Mouse (Mus musculus) stomach, postnatal 0 days (tissue): ENCODE data around the gene Dusp12. TPM values are rescaled to one million over a fixed set of nuclear protein-coding genes. Genes with fewer than 3 reads are reported as not detected.

Experiments used
- ATAC-seq: fragments of 200-750 bp; cut with Nextera tagmentation; 2 replicates; pipeline ENCODE4 v1.8.0; 2017; ENCODE audit not compliant: low FRiP score, low TSS enrichment
- DNase-seq: peaks from one replicate; pipeline ENCODE4 v3.0.0-alpha.2; 2016; ENCODE audit warnings: low spot score
- H3K27ac ChIP-seq: fragments of 300-500 bp; sonication (generic); replicated peaks from 2 replicates; pipeline ENCODE4 v1.5.1; 2014; ENCODE audit warnings: mild to moderate bottlenecking, control low read depth
- H3K27me3 ChIP-seq: fragments of 300-500 bp; sonication (generic); 2 replicates; pipeline ENCODE4 v1.6.1; 2014; ENCODE audit warnings: low read length; ENCODE audit not compliant: control insufficient read depth, insufficient read depth
- H3K36me3 ChIP-seq: fragments of 300-500 bp; sonication (generic); 2 replicates; pipeline ENCODE4 v1.6.1; 2014; ENCODE audit warnings: low read length, mixed read lengths; ENCODE audit not compliant: control insufficient read depth, insufficient read depth
- H3K4me1 ChIP-seq: fragments of 300-500 bp; sonication (generic); replicated peaks from 2 replicates; pipeline ENCODE4 v1.6.1; 2014; ENCODE audit warnings: antibody characterized with exemption; ENCODE audit not compliant: control insufficient read depth, insufficient read depth
- H3K4me2 ChIP-seq: fragments of 300-500 bp; sonication (generic); replicated peaks from 2 replicates; pipeline ENCODE4 v1.6.1; 2014; ENCODE audit warnings: low read depth, mild to moderate bottlenecking, control low read depth, moderate library complexity
- H3K4me3 ChIP-seq: fragments of 300-500 bp; sonication (generic); 2 replicates; pipeline ENCODE4 v1.5.1; 2014; ENCODE audit warnings: low read depth, low read length, control low read depth
- H3K9ac ChIP-seq: fragments of 300-500 bp; sonication (generic); 2 replicates; pipeline ENCODE4 v1.6.1; 2014; ENCODE audit warnings: mild to moderate bottlenecking, low read length, control low read depth, mixed read lengths
- H3K9me3 ChIP-seq: fragments of 300-500 bp; sonication (generic); 2 replicates; pipeline ENCODE4 v1.6.1; 2016; ENCODE audit warnings: low read length; ENCODE audit not compliant: control insufficient read depth
- CTCF ChIP-seq: IDR thresholded peaks from 2 replicates; pipeline ENCODE4 v1.5.1; 2016; ENCODE audit warnings: antibody characterized with exemption, low read depth, mild to moderate bottlenecking, moderate library complexity
- EP300 ChIP-seq: optimal IDR thresholded peaks from 2 replicates; pipeline ENCODE3; 2016; ENCODE audit warnings: antibody characterized with exemption
- WGBS: fragments of 180-500 bp; shearing (Covaris S2); extraction: QIAGEN DNeasy Blood & Tissue Kit; methylation state at CpG from one replicate; pipeline ENCODE4 v1.1.7; 2014; 5-methylcytosine and 5-hydroxymethylcytosine counted together
- polyA plus RNA-seq: library from polyadenylated mRNA; unstranded; fragments of >200 nt; fragmentation: Nextera tagmentation; extraction: Ambion mirVana; gene quantifications from 2 replicates; pipeline ENCODE4 v1.2.1, GENCODE M21; 2015

Dusp12 gene
- polyA plus RNA-seq, 1 experiment from 2014 or later: 23.9 TPM

DNA sequence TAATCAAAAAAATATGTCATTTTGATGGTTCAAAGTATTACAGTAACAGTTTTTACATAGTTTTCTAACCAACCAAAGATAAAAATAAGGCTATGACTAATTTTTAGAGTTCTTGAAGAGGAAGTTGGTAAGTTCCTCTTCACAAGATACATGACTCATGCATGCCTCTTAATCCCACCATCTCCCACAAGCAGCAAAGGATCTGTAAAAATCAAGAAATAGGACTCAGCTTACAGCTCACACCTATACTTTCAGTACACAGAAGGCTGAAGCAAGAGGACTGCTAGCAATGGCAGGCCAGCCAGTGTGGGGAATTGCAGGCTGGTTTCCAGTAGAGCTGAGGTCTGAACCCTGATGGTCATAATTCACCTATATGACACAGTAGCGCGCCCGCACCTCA lies 31.7 kb downstream of the Dusp12 start:
- ATAC-seq: no peak
- H3K4me3 ChIP-seq: no peak overlapping the region
- WGBS: 85% methylated on average over 3 of the region's 3 CpGs
- H3K27ac ChIP-seq: no peak overlapping the region
- H3K4me1 ChIP-seq: no peaks in the 10 kb centered on the region
- H3K9ac ChIP-seq: no peak overlapping the region
- TF ChIP-seq CTCF (no peak), EP300 (no peak)
- H3K9me3 ChIP-seq: no peaks in the 10 kb centered on the region
- DNase-seq: no peak
- no peaks in the 10 kb centered on the region for H3K27me3 ChIP-seq
- H3K36me3 ChIP-seq: no peaks in the 10 kb centered on the region
- no peak overlapping the region for H3K4me2 ChIP-seq

GRCm38 (mm10) chr1:170850637-170851624 lies 34.4 kb downstream of the Dusp12 start:
- Histone ChIP-seq H3K9ac (no peak overlapping the region), H3K27ac (no peak overlapping the region), H3K27me3 (no peaks in the 10 kb centered on the region), H3K36me3 (peaks cover 4% of the 10 kb centered on the region; the same call in 1 of the 2 replicates), H3K4me2 (no peak overlapping the region), H3K9me3 (no peaks in the 10 kb centered on the region), H3K4me3 (no peak overlapping the region), H3K4me1 (no peaks in the 10 kb centered on the region)
- WGBS: 82% methylated on average over 23 of the region's 23 CpGs
- no peak for TF ChIP-seq CTCF
- no peak for TF ChIP-seq EP300
- DNase-seq (no peak), ATAC-seq (no peak)

GRCm38 (mm10) chr1:170850007-170850406 lies 35.3 kb downstream of the Dusp12 start:
- Histone ChIP-seq H3K9me3 (no peaks in the 10 kb centered on the region), H3K4me1 (no peaks in the 10 kb centered on the region), H3K4me3 (no peak overlapping the region), H3K36me3 (peaks cover 4% of the 10 kb centered on the region; the same call in 1 of the 2 replicates), H3K27ac (no peak overlapping the region), H3K9ac (no peak overlapping the region), H3K4me2 (no peak overlapping the region), H3K27me3 (no peaks in the 10 kb centered on the region)
- 83% methylated on average over 2 of the region's 2 CpGs for WGBS
- ATAC-seq (no peak), DNase-seq (no peak)
- TF ChIP-seq CTCF: no peak

DNA sequence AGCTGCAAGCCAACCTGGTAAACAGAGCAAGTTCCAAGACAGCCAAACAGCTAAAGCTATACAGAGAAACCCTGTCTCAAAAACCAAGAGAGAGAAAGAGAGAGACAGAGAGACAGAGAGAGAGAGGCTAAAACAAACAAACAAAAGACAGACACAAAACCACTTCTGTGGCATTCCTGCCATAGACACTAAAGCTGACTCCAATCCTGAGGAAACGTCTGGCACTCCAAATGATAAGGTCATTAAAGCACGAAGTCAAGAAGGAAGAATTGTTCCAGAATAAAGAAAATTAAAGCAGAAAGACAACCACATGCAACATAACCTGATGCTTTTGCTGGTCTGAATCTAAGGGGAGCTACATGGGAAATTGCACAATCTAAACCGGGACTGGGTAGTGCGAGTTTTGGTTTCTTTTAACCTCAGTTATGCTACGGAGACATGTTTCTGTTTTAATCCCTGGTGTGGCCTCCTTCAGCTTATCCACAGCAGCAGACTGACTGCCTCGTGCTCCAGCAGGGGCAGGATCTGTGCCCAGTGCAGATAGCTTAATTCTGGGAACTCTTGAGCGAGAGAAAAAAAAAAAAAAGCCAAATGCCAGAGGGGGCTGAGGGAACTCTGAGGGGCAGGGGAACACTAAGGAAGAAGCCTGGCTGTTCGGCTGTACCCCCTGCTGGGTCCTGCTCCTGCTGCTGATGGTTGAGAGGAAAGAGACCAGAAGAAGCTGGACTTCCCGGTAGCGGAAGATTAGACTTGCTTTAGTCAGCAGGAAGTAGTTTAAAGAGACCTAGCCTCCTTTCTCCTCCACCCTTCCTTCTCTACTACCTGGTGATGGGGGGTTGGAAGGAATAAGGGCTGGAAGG lies 39.7 kb downstream of the Dusp12 start:
- Histone ChIP-seq H3K27ac (no peak overlapping the region), H3K9me3 (no peaks in the 10 kb centered on the region)
- DNase-seq: no peak

DNA sequence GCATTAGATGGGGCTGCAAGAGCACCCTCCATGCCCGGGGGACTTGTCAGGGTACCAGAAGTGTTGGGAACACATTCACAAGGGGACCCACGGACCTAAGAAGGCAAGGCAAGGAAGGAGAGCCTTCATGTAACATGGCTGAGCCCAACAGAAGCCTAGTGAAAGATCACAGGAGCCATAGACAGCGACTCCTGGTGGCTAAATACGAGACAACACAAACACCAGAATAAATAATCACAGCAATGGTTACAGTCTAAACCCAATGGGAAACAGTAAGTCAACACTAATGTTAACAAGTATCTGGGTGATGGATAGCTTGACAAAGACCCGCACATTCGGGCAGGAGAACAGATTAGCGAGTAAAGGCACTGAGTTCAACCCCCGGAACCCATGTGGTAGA lies 41.0 kb downstream of the Dusp12 start:
- no peaks in the 10 kb centered on the region for H3K4me1 ChIP-seq
- H3K27me3 ChIP-seq: no peaks in the 10 kb centered on the region
- peak; percentile 25 for DNase-seq
- no peak overlapping the region for H3K9ac ChIP-seq
- TF ChIP-seq CTCF: peak; percentile 79
- TF ChIP-seq EP300: no peak
- WGBS: 57% methylated on average over 8 of the region's 8 CpGs
- H3K4me3 ChIP-seq: no peak overlapping the region
- H3K9me3 ChIP-seq: no peaks in the 10 kb centered on the region
- H3K27ac ChIP-seq: no peak overlapping the region
- H3K4me2 ChIP-seq: no peak overlapping the region
- ATAC-seq: no peak
- H3K36me3 ChIP-seq: peaks cover 4% of the 10 kb centered on the region; the same call in 1 of the 2 replicates

More for the DNA sequence above, 39.7 kb downstream of the Dusp12 start:
- ATAC-seq: no peak
- Histone ChIP-seq H3K36me3 (peaks cover 4% of the 10 kb centered on the region; the same call in 1 of the 2 replicates), H3K4me2 (no peak overlapping the region), H3K4me1 (no peaks in the 10 kb centered on the region), H3K9ac (no peak overlapping the region), H3K4me3 (no peak overlapping the region), H3K27me3 (no peaks in the 10 kb centered on the region)
- 49% methylated on average over 10 of the region's 10 CpGs for WGBS
- TF ChIP-seq CTCF: no peak
- no peak for TF ChIP-seq EP300
